In the genomic region with DNA sequence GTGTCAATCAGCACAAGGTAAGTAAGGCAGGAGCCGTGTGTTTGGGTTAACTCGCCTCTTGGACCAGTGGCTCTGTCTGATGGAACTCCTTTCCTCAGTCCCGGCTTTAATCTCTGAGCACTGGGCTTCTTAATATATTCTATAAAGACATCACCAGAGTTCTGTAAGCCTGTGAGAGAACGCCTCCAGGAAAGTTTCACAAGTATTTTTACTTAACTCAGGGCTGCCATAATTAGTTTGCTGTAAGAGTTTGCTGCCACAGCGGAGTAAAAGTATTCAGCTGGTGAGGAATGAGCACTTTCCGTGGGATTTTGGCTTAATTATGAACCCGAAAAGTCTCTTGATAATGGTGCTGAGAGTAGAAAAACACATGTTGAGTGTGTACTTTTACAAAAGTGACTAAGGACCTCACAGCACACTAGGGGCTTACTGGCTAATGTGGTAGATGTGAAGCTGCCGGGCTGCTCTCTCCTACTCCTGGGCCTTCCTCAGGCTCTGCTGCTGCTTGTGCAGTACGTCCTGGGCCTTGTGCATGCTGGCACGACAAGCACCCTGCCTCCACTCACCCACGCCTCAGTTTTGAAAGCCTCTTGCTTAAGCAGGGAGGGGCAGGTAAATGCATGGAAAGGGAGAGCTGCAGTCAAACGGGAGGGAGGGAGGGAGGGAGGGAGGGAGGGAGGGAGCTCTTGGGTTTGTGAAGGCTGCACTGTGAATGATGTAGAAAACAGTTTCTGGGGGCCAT, we compare ENCODE assay signal across 15 mouse cellular contexts. TPM values are rescaled to one million over a fixed set of nuclear protein-coding genes. Genes with fewer than 3 reads are reported as not detected.
"Had no signal": no experiment of that assay in that cellular context is flagged by ENCODE, and none has a peak within 500 bp of the region (broad histone marks: within the 10 kb centered on the region; RNA-seq: fewer than 3 reads in every experiment).

No protein-coding gene starts in this region.

- DNase-seq: kidney, adult 11 months; kidney, adult 8-10 months; kidney, postnatal 10 days; kidney, postnatal 36 days; layer of hippocampus, postnatal 36 days; liver, embryonic 13.5 days; lung, adult 2 months; lung, postnatal 14 days; midbrain, embryonic 14.5 days; right cerebral cortex, postnatal 14 days; spleen, adult 18-20 months; thymus, adult 2 months; thymus, postnatal 25 days had no signal

RNA-seq across cellular contexts. Expression of gene Ttc21a, which starts 34.8 kb away (rescaled TPM):
- total RNA-seq: liver, adult 2 months; megakaryocyte-erythroid progenitor cell, adult 5-6 weeks had no signal
